Mouse (Mus musculus): Measurements from ENCODE around the gene Wnt9a.

DNA sequence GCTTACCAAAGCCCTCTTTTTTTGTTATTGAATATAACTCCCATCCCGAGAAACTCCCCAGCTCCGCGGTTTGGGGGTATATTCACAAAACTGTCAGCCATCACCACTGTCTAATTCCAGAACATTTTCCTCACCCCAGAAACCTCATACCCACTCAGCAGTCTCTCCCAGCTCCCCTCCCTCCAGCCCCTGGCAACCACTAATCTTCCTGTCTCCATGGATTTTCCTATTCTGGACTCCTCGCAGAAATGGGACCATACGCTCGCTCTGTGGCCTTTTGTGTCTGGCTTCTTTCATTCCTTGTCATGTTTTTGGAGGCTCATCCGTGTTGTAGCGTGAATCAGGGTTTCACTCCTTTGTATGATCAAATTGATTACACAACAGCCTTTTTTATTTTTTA, 3.2 kb downstream of the Wnt9a start:
- TF ChIP-seq CTCF (IDR thresholded peaks at IDR 0.05; ENCODE audit: borderline replicate concordance, insufficient read depth, low read depth, low read length) (no peak), POLR2A (IDR thresholded peaks at IDR 0.05; ENCODE audit: borderline replicate concordance, insufficient read depth, low read length) (no peak)

Measured in cerebellum, adult 2 months (tissue).